Mouse (Mus musculus): ENCODE measurements at regions not wholly inside any gene's neighbourhood (a gene's known extent, or its start where the extent isn't known, plus 50 kb on each side); places are given as distances from the start of the nearest gene placed in this dataset.
A peak's percentile ranks its signal among the peaks of the same experiment; 100 is the strongest.
"Not testable (repeated sequence)": the region's sequence is repeated elsewhere in the genome, so short reads cannot be mapped to it uniquely, and the experiment has no call there.

DNA sequence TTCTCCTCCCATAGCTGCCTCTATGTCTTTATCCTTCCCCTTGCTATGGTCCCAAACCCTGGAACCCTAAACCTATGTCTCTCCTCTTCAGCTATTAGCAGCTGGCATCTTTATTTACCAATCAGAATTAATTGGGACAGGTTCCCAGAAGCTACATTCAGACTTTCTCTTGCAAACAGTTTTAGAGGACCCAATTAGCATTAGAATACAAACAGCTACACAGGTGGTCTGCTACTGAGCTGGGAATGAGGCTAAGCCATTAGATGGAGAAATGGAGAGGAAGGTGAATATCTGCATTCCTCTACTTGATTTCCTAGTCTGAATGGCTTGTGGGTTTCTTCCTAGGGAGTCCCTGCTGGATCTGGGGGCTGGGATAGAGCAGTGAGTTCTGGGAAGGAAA, 611.9 kb downstream of the A830018L16Rik start:
- Histone ChIP-seq H3K36me3 (replicated peaks) (no peaks in the 10 kb centered on the region), H3K9me3 (no peaks in the 10 kb centered on the region), H3K27me3 (replicated peaks; ENCODE audit: low read depth, poor library complexity, severe bottlenecking) (no peaks in the 10 kb centered on the region), H3K4me1 (no peaks in the 10 kb centered on the region), H3K4me3 (no peak overlapping the region), H3K27ac (replicated peaks) (no peak overlapping the region)
- no peak for DNase-seq (ENCODE audit: low spot score)

DNA sequence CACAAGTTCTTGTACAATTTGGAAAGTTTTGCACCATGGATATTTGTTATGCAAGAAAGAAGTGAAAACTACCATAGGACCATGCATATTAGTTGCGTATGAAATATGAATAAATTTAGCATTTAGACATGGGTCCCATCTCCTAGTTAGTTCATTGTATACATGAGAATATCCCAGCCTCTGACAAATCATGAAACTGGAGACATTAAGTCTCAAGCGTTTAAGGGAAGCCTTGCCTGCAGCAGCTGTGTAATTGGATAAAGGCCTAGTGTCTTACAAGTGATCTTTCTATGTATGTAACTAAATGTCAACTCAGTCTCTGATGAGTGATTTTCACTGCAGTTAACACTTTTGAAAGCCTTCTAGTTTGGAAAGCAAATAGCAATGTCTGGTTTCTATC, 613.5 kb downstream of the A830018L16Rik start:
- 64% methylated on average over 2 of the region's 2 CpGs for WGBS
- Histone ChIP-seq H3K36me3 (replicated peaks) (no peaks in the 10 kb centered on the region), H3K4me3 (no peak overlapping the region), H3K27me3 (replicated peaks; ENCODE audit: low read depth, poor library complexity, severe bottlenecking) (no peaks in the 10 kb centered on the region), H3K9me3 (no peaks in the 10 kb centered on the region), H3K4me1 (0 out of 2 replicates have a peak, but pooled peaks cover 2% of the 10 kb centered on the region), H3K27ac (replicated peaks) (no peak overlapping the region)
- DNase-seq (ENCODE audit: low spot score): no peak

DNA sequence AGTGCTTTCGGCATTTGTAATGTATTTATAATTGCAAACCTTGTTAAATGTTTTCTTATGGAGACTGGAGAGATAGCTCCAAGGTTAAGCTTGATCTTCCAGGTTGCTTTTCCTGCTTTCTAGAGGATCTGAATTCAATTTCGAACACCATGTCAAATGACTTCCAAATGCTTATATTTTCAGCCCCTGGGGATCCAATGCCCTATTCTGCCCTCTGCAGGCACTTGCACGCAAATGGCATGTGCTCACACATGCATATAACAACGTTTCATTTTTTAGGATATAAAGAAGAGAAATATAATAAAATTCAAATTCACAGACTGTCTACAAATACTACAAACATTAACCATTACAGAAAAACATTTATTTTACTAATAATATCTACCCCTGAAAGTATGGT, 614.2 kb downstream of the A830018L16Rik start:
- Histone ChIP-seq H3K27ac (replicated peaks) (no peak overlapping the region), H3K4me3 (no peak overlapping the region), H3K36me3 (replicated peaks) (no peaks in the 10 kb centered on the region), H3K4me1 (0 out of 2 replicates have a peak, but pooled peaks cover 3% of the 10 kb centered on the region), H3K9me3 (no peaks in the 10 kb centered on the region), H3K27me3 (replicated peaks; ENCODE audit: low read depth, poor library complexity, severe bottlenecking) (no peaks in the 10 kb centered on the region)
- WGBS: 69% methylated on average over 4 of the region's 4 CpGs
- DNase-seq (ENCODE audit: low spot score): no peak

DNA sequence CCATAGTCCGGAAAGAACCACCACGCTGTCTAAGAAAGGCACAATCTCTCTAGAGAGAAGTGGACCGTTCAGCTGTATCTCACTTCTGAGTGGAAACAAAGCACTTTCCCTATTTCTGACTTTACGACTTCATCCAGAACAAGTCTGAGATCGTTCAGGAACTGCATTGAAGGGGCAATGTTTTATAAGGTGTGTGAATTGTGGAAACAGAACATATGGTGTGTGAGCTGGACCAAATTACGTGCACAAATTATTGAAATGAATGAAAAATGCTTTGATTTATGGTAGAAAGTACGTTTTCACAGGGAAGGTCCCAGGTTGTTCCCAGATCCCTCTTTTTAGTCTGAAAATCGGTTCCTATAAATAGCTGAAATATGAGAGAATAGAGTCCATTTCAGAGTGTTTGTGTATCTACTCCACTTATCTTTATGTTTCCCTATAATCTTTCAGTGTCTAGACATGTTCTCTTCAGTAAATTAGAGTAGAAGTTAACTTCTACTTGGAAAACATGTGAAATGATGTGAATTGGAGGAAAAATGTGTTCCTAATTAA, 638.1 kb downstream of the A830018L16Rik start:
- WGBS: 77% methylated on average over 8 of the region's 8 CpGs
- no peaks in the 10 kb centered on the region for H3K9me3 ChIP-seq
- H3K27ac ChIP-seq (replicated peaks): peak overlapping the region; percentile 19; the same call in 1 of the 2 replicates
- H3K36me3 ChIP-seq (replicated peaks): no peaks in the 10 kb centered on the region
- no peaks in the 10 kb centered on the region for H3K27me3 ChIP-seq (replicated peaks; ENCODE audit: low read depth, poor library complexity, severe bottlenecking)
- H3K4me3 ChIP-seq: no peak overlapping the region
- DNase-seq (ENCODE audit: low spot score): no peak
- peaks cover 5% of the 10 kb centered on the region; the same call in 1 of the 2 replicates for H3K4me1 ChIP-seq

DNA sequence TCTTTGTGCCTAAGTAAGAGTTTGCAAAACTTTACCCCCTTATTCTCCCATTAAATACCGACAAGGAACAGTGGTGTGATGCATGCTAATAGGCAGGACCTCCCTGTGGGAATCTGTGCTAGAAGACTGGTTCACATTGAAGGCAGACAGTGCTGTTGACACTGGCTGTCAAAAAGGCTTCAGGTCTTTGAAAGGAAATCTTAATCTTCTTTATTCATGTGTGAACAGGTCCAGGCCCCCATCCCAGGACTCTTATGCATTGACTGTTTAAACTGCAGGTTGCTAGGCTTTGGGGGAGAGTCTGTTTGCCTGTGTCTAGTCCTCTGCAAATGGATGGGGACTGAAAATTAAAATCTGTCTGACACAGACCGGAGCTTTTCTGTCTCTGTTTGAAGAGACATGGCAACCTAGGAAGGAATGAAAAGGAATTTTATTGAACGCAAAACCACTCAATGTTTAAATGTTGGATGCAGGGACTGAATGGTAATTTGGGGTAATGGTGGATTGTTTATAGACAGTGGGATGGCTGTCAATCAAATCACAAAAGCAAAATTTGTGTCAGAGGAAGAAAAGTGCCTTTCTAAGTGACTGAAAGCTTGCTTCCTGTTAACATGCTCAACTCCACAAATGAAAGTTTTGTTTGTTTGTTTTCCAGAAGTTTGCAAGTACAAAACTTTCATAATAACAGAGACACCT, 642.1 kb downstream of the A830018L16Rik start:
- Histone ChIP-seq H3K36me3 (replicated peaks) (no peaks in the 10 kb centered on the region), H3K9me3 (no peaks in the 10 kb centered on the region), H3K27me3 (replicated peaks; ENCODE audit: low read depth, poor library complexity, severe bottlenecking) (no peaks in the 10 kb centered on the region), H3K4me1 (peaks cover 5% of the 10 kb centered on the region; the same call in 1 of the 2 replicates), H3K27ac (replicated peaks) (peak overlapping the region; percentile 12; the same call in 1 of the 2 replicates), H3K4me3 (no peak overlapping the region)
- WGBS: 35% methylated on average over 3 of the region's 3 CpGs
- DNase-seq (ENCODE audit: low spot score): peak; percentile 42

DNA sequence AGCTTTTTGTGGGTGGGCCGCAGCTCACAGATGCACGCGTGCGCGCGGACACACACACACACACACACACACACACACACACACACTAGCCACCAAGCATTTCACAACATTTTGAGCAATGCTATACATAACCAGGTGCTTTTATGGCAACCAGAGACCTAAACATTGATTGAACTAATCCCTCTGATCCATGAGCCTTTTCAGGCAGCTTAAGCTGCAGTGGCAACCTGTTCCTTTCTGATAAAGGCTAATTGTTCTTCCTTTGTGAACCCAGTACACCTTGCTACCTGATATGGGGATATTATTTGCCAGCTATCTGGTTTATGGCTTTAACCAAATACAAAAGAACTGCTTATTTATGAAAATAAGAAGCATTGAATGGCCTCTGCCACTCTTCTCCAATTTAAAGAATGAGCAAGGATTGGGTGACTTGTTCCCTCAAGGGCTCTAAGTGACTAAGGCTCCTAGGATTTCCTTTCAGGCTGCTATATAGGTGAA, 651.2 kb downstream of the A830018L16Rik start:
- H3K27me3 ChIP-seq (replicated peaks; ENCODE audit: low read depth, poor library complexity, severe bottlenecking): no peaks in the 10 kb centered on the region
- H3K4me3 ChIP-seq: no peak overlapping the region
- no peak overlapping the region for H3K27ac ChIP-seq (replicated peaks)
- H3K36me3 ChIP-seq (replicated peaks): no peaks in the 10 kb centered on the region
- H3K9me3 ChIP-seq: no peaks in the 10 kb centered on the region
- 90% methylated on average over 6 of the region's 6 CpGs for WGBS
- no peaks in the 10 kb centered on the region for H3K4me1 ChIP-seq
- no peak for DNase-seq (ENCODE audit: low spot score)

DNA sequence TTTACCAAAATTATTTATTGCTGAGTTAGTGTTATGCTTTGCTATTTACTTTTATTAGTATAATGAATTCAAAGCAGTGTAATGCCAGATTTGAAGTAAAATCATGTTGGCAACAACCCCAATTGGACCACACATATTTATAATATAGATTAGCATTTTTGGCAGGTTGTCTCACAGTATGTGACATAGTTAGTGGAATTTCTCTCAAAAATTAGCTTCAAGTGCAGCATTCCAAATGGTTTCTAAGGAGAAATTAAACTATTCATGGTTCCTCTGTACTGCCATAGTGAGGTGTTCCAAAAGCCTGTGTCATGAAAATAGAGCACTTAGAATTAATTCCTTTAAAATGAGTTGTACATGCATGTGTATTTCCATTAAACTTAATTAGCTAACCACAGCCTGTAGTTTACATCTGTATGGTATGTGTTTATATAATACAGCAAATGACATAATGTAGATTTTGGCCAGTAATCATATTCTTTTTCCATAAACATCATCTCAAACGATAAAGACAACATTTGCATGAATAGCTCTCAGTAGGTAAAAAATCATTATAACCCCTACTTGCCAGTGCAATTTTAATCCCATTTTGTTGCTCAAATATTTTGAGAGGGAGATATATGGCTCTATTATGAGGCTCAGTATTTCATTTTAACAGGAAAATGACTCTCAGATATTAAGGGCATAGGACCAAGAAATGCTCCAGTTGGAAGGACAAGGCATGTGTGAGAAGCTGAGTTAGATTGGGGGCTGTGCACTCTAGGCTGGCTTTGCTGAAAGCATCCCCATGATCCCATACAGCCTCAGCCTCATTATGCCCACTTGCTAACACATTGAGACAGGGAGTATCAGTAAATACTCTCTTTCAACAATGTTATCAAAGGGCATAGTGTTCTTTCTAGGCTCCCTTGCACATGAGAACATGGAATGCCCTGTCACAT, 678.9 kb downstream of the A830018L16Rik start:
- H3K27ac ChIP-seq (replicated peaks): no peak overlapping the region
- H3K4me1 ChIP-seq: no peaks in the 10 kb centered on the region
- no peaks in the 10 kb centered on the region for H3K36me3 ChIP-seq (replicated peaks)
- no peak for DNase-seq (ENCODE audit: low spot score)
- H3K4me3 ChIP-seq: no peak overlapping the region
- no peaks in the 10 kb centered on the region for H3K27me3 ChIP-seq (replicated peaks; ENCODE audit: low read depth, poor library complexity, severe bottlenecking)
- no peaks in the 10 kb centered on the region for H3K9me3 ChIP-seq
- WGBS: 92% methylated on average over 1 of the region's 1 CpGs

DNA sequence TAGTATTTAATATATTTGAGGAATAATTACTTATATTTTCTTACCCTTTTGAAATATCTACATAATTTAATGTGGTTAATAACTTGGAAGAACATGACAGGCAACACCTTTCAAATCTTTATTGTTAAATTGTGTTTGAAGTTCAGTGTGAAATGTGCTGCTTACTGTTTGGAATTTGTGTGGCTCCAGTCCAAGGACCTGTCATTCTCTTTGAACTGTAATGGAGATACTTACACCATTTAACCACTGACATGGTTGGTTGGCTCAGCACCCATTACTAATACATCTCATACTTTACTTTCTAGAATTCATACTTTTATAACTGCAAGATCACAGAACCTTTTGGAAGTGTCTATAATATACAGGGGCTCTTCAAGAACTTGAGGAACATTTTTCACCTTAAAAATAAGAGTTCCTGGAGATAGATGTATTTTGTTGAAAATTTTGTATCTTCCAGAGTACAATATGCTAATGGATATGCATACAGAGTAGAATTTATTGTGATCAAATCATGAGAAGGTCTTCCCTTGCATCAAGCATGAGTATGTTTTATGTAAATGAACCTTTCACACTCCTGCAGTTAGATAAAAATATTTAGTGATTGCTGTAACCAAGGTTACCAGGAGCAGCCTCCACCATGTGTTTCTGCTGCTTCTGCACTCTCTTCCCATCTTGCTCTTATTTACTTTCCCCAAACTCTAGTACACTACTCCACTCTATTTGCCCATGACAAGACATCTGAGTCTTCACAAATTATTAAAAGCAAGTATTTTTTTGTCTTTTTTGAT, 701.3 kb downstream of the A830018L16Rik start:
- Histone ChIP-seq H3K9me3 (no peaks in the 10 kb centered on the region), H3K4me3 (no peak overlapping the region), H3K36me3 (replicated peaks) (no peaks in the 10 kb centered on the region), H3K27ac (replicated peaks) (no peak overlapping the region), H3K4me1 (no peaks in the 10 kb centered on the region), H3K27me3 (replicated peaks; ENCODE audit: low read depth, poor library complexity, severe bottlenecking) (no peaks in the 10 kb centered on the region)
- DNase-seq (ENCODE audit: low spot score): no peak

DNA sequence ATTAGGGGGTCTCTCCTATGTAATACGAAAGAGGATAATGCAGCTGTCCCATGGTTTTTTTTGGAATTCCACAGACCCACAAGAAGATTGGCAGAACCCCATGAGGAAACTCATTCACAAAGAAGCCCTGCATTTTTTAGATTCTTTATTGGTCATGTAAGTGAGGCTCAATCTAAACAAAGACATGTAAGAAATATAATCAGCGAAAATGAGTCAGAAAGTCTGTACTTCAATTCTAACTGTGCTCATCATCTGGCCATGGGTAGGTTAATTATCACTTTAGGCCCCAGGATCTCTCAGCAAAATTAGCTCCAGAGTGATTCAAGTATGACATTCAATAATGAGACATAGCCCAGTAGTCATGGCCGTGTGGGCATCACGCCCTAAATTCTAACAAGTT, 703.2 kb downstream of the A830018L16Rik start:
- H3K9me3 ChIP-seq: no peaks in the 10 kb centered on the region
- no peaks in the 10 kb centered on the region for H3K27me3 ChIP-seq (replicated peaks; ENCODE audit: low read depth, poor library complexity, severe bottlenecking)
- no peak overlapping the region for H3K27ac ChIP-seq (replicated peaks)
- WGBS: 83% methylated on average over 4 of the region's 4 CpGs
- no peaks in the 10 kb centered on the region for H3K36me3 ChIP-seq (replicated peaks)
- no peak for DNase-seq (ENCODE audit: low spot score)
- H3K4me1 ChIP-seq: no peaks in the 10 kb centered on the region
- no peak overlapping the region for H3K4me3 ChIP-seq

DNA sequence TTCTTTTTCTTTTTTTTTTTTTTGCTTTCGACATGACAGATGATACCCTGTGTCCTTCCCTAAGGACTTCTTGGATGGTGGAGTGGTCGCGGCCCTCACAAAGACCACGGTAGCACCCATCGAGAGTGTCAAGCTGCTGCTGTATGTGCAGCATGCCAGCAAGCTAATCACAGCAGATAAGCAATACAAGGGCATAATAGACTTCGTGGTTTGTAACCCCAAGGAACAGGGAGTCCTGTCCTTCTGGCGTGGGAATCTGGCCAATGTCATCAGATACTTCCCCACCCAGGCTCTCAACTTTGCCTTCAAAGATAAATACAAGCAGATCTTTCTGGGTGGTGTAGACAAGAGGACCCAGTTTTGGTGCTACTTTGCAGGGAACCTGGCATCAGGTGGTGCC, 707.0 kb downstream of the A830018L16Rik start:
- H3K4me3 ChIP-seq: no peak overlapping the region
- H3K36me3 ChIP-seq (replicated peaks): no peaks in the 10 kb centered on the region
- no peak overlapping the region for H3K27ac ChIP-seq (replicated peaks)
- H3K27me3 ChIP-seq (replicated peaks; ENCODE audit: low read depth, poor library complexity, severe bottlenecking): no peaks in the 10 kb centered on the region
- DNase-seq (ENCODE audit: low spot score): no peak
- 92% methylated on average over 7 of the region's 7 CpGs for WGBS
- H3K9me3 ChIP-seq: no peaks in the 10 kb centered on the region
- no peaks in the 10 kb centered on the region for H3K4me1 ChIP-seq

DNA sequence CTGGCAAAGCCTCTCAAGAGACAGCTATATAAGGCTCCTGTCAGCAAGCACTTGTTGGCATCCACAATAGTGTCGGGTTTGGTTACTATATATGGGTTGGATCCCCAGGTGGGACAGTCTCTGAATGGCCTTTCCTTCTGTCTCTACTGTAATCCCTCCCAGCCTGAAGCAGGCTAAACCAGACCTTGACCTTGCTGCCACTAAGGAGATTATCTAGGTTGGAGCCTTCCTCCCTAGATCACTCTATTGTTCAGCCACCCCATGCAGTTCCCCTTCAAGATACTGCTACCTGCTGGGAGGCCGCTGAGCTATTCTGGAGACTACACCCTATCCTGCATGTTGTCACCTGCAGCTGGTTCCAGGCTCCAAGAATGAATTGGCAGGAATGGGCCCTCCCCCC, 712.7 kb downstream of the A830018L16Rik start:
- not testable (repeated sequence) for H3K27ac ChIP-seq (replicated peaks); H3K36me3 ChIP-seq (replicated peaks); DNase-seq (ENCODE audit: low spot score); H3K4me3 ChIP-seq; H3K9me3 ChIP-seq; H3K4me1 ChIP-seq; H3K27me3 ChIP-seq (replicated peaks; ENCODE audit: low read depth, poor library complexity, severe bottlenecking)
- 31% methylated on average over 2 of the region's 2 CpGs for WGBS

DNA sequence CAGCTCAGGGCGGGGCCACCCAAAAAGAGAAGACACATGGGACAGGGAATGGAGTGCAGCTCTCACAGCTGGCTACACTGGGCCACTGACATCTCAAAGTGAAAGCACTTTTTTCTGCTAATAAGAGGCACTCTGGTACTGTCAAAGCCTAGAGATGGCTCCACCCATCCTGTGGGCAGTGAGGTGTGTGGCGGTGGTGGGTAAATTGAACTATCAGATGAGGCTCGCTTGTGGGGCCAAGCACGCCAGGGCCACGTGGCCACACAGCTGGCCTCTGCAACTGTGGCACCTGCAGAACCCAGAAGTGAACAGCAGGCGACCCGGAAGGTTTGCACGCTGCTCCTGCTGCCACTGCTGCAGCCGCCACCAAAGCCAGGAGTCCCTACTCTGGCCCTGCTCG, 756.6 kb downstream of the A830018L16Rik start:
- H3K4me1 ChIP-seq: no peaks in the 10 kb centered on the region
- no peak for DNase-seq (ENCODE audit: low spot score)
- H3K9me3 ChIP-seq: no peaks in the 10 kb centered on the region
- no peaks in the 10 kb centered on the region for H3K27me3 ChIP-seq (replicated peaks; ENCODE audit: low read depth, poor library complexity, severe bottlenecking)
- no peaks in the 10 kb centered on the region for H3K36me3 ChIP-seq (replicated peaks)
- no peak overlapping the region for H3K27ac ChIP-seq (replicated peaks)
- 90% methylated on average over 10 of the region's 10 CpGs for WGBS
- H3K4me3 ChIP-seq: no peak overlapping the region
